Mouse (Mus musculus): ENCODE measurements around the gene Asns.

The Asns gene

GRCm38 (mm10) chr6:7692884-7693585, at the start of gene Asns:
Gene Asns (minus strand): TSS chr6:7693254.
- no peak for TF ChIP-seq GATA4 (IDR thresholded peaks at IDR 0.05; ENCODE audit: insufficient replicate concordance, low read length)

GRCm38 (mm10) chr6:7741721-7742120, 48.7 kb upstream of the Asns start:
- TF ChIP-seq GATA4 (IDR thresholded peaks at IDR 0.05; ENCODE audit: insufficient replicate concordance, low read length), result no peak

GRCm38 (mm10) chr6:7737842-7738241, 44.8 kb upstream of the Asns start:
- no peak for TF ChIP-seq GATA4 (IDR thresholded peaks at IDR 0.05; ENCODE audit: insufficient replicate concordance, low read length)

GRCm38 (mm10) chr6:7732754-7733708, 40.0 kb upstream of the Asns start:
- TF ChIP-seq GATA4 (IDR thresholded peaks at IDR 0.05; ENCODE audit: insufficient replicate concordance, low read length), result no peak

- no peak for TF ChIP-seq GATA4 (IDR thresholded peaks at IDR 0.05; ENCODE audit: insufficient replicate concordance, low read length)
These were observed 39.0 kb upstream of the Asns start for GRCm38 (mm10) chr6:7732097-7732496.

- no peak for TF ChIP-seq GATA4 (IDR thresholded peaks at IDR 0.05; ENCODE audit: insufficient replicate concordance, low read length)
These were observed 36.1 kb upstream of the Asns start for GRCm38 (mm10) chr6:7729128-7729527.

- TF ChIP-seq GATA4 (IDR thresholded peaks at IDR 0.05; ENCODE audit: insufficient replicate concordance, low read length), result no peak
These were observed 35.2 kb upstream of the Asns start for GRCm38 (mm10) chr6:7728241-7728640.

- no peak for TF ChIP-seq GATA4 (IDR thresholded peaks at IDR 0.05; ENCODE audit: insufficient replicate concordance, low read length)
These were observed 23.2 kb upstream of the Asns start for GRCm38 (mm10) chr6:7716236-7716635.

- TF ChIP-seq GATA4 (IDR thresholded peaks at IDR 0.05; ENCODE audit: insufficient replicate concordance, low read length), result no peak
These were observed 21.2 kb upstream of the Asns start for GRCm38 (mm10) chr6:7714230-7714629.

- no peak for TF ChIP-seq GATA4 (IDR thresholded peaks at IDR 0.05; ENCODE audit: insufficient replicate concordance, low read length)
These were observed 18.8 kb upstream of the Asns start for GRCm38 (mm10) chr6:7711837-7712330.

- TF ChIP-seq GATA4 (IDR thresholded peaks at IDR 0.05; ENCODE audit: insufficient replicate concordance, low read length), result no peak
These were observed 15.2 kb upstream of the Asns start for GRCm38 (mm10) chr6:7708246-7708645.

- no peak for TF ChIP-seq GATA4 (IDR thresholded peaks at IDR 0.05; ENCODE audit: insufficient replicate concordance, low read length)
These were observed 13.7 kb upstream of the Asns start for GRCm38 (mm10) chr6:7706796-7707195.

- no peak for TF ChIP-seq GATA4 (IDR thresholded peaks at IDR 0.05; ENCODE audit: insufficient replicate concordance, low read length)
These were observed 5.1 kb upstream of the Asns start for GRCm38 (mm10) chr6:7697999-7698699.

- no peak for TF ChIP-seq GATA4 (IDR thresholded peaks at IDR 0.05; ENCODE audit: insufficient replicate concordance, low read length)
These were observed 4.1 kb upstream of the Asns start for GRCm38 (mm10) chr6:7697077-7697643.

GRCm38 (mm10) chr6:7696641-7697040, 3.6 kb upstream of the Asns start:
- no peak for TF ChIP-seq GATA4 (IDR thresholded peaks at IDR 0.05; ENCODE audit: insufficient replicate concordance, low read length)

All from liver, adult (tissue).